Mouse (Mus musculus) intestine, embryonic 16.5 days (tissue): ENCODE measurements around the gene Anp32e. TPM values are rescaled to one million over a fixed set of nuclear protein-coding genes. Genes with fewer than 3 reads are reported as not detected.
A peak's percentile ranks its signal among the peaks of the same experiment; 100 is the strongest.
"Not testable (repeated sequence)": the region's sequence is repeated elsewhere in the genome, so short reads cannot be mapped to it uniquely, and the experiment has no call there.

Source experiments
- ATAC-seq: fragments of 200-750 bp; cut with Nextera tagmentation; 2 replicates; pipeline ENCODE4 v1.8.0; 2017; ENCODE audit warnings: moderate TSS enrichment, moderate library complexity
- H3K27ac ChIP-seq: fragments of 300-500 bp; sonication (generic); 2 replicates; pipeline ENCODE4 v1.5.1; 2014; ENCODE audit warnings: mild to moderate bottlenecking, low read length
- H3K27me3 ChIP-seq: fragments of 300-500 bp; sonication (generic); replicated peaks from 2 replicates; pipeline ENCODE4 v1.6.1; 2014; ENCODE audit warnings: low read length, control low read depth, mixed read lengths; ENCODE audit not compliant: control insufficient read depth, insufficient read depth
- H3K36me3 ChIP-seq: fragments of 300-500 bp; sonication (generic); 2 replicates; pipeline ENCODE4 v1.6.1; 2014; ENCODE audit warnings: low read length, control low read depth; ENCODE audit not compliant: control insufficient read depth, insufficient read depth
- H3K4me1 ChIP-seq: fragments of 300-500 bp; sonication (generic); 2 replicates; pipeline ENCODE4 v1.6.1; 2014; ENCODE audit warnings: low read length, control low read depth, mixed read lengths; ENCODE audit not compliant: control insufficient read depth, insufficient read depth
- H3K4me2 ChIP-seq: fragments of 300-500 bp; sonication (generic); 2 replicates; pipeline ENCODE4 v1.6.1; 2014; ENCODE audit warnings: low read depth, low read length, control low read depth
- H3K4me3 ChIP-seq: fragments of 300-500 bp; sonication (generic); 2 replicates; pipeline ENCODE4 v1.5.1; 2014; ENCODE audit warnings: mild to moderate bottlenecking, low read length
- H3K9ac ChIP-seq: fragments of 300-500 bp; sonication (generic); 2 replicates; pipeline ENCODE4 v1.6.1; 2014; ENCODE audit warnings: low read depth, low read length
- H3K9me3 ChIP-seq: fragments of 300-500 bp; sonication (generic); 2 replicates; pipeline ENCODE4 v1.6.1; 2016; ENCODE audit warnings: low read length, control low read depth; ENCODE audit not compliant: control insufficient read depth
- whole genome bisulfite sequencing: fragments of 180-500 bp; shearing (Covaris S2); extraction: QIAGEN DNeasy Blood & Tissue Kit; methylation state at CpG from one replicate; pipeline ENCODE4 v1.1.7; 2014; 5-methylcytosine and 5-hydroxymethylcytosine counted together
- polyA plus RNA-seq: library from polyadenylated mRNA; unstranded; fragments of >200 nt; fragmentation: Nextera tagmentation; extraction: Ambion mirVana; gene quantifications from 2 replicates; pipeline ENCODE4 v1.2.1, GENCODE M21; 2015

Gene Anp32e
- polyA plus RNA-seq, 1 experiment from 2014 or later = 150 TPM

- H3K4me3 ChIP-seq, H3K36me3 ChIP-seq, H3K4me1 ChIP-seq, H3K27me3 ChIP-seq, H3K9ac ChIP-seq, H3K27ac ChIP-seq, ATAC-seq, H3K9me3 ChIP-seq, H3K4me2 ChIP-seq: not testable (repeated sequence)
- WGBS = 55% methylated on average over 2 of the region's 2 CpGs
Measured at GRCm38 (mm10) chr3:95920532-95920931, 8.5 kb upstream of the Anp32e start.

- not testable (repeated sequence) for H3K9me3 ChIP-seq, H3K9ac ChIP-seq, H3K4me1 ChIP-seq, H3K27ac ChIP-seq, H3K4me2 ChIP-seq, ATAC-seq, H3K4me3 ChIP-seq, H3K36me3 ChIP-seq, H3K27me3 ChIP-seq
- 91% methylated on average over 7 of the region's 7 CpGs for WGBS
Measured at GRCm38 (mm10) chr3:95923429-95923828, 5.6 kb upstream of the Anp32e start.

- no peak overlapping the region for H3K4me3 ChIP-seq
- no peak overlapping the region for H3K27ac ChIP-seq
- H3K9ac ChIP-seq = no peak overlapping the region
- no peaks in the 10 kb centered on the region for H3K9me3 ChIP-seq
- WGBS = 69% methylated on average over 4 of the region's 4 CpGs
- H3K4me2 ChIP-seq = no peak overlapping the region
- ATAC-seq = no peak
- H3K36me3 ChIP-seq = no peaks in the 10 kb centered on the region
- 0 out of 2 replicates have a peak, but pooled peaks cover 2% of the 10 kb centered on the region for H3K4me1 ChIP-seq
- H3K27me3 ChIP-seq = no peaks in the 10 kb centered on the region
Measured at GRCm38 (mm10) chr3:95924185-95924584, 4.9 kb upstream of the Anp32e start.

GRCm38 (mm10) chr3:95925087-95925486 is 4.0 kb upstream of the Anp32e start:
- 85% methylated on average over 5 of the region's 5 CpGs for WGBS
- ATAC-seq = no peak
- no peaks in the 10 kb centered on the region for H3K27me3 ChIP-seq

GRCm38 (mm10) chr3:95928261-95928657 is 787 bp upstream of the Anp32e start:
- no peak for ATAC-seq
- 51% methylated on average over 6 of the region's 6 CpGs for WGBS
- no peaks in the 10 kb centered on the region for H3K36me3 ChIP-seq
- H3K4me2 ChIP-seq = peak overlapping the region; percentile 82
- H3K9me3 ChIP-seq = no peaks in the 10 kb centered on the region
- peaks cover 10% of the 10 kb centered on the region for H3K4me1 ChIP-seq
- peak overlapping the region; percentile 71 for H3K9ac ChIP-seq
- H3K27ac ChIP-seq = peak overlapping the region; percentile 73; the same call in 1 of the 2 replicates
- H3K4me3 ChIP-seq = peak overlapping the region; percentile 47
- no peaks in the 10 kb centered on the region for H3K27me3 ChIP-seq

More at GRCm38 (mm10) chr3:95925087-95925486, 4.0 kb upstream of the Anp32e start:
- 0 out of 2 replicates have a peak, but pooled peaks cover 2% of the 10 kb centered on the region for H3K4me1 ChIP-seq
- no peak overlapping the region for H3K9ac ChIP-seq
- no peak overlapping the region for H3K4me2 ChIP-seq
- no peaks in the 10 kb centered on the region for H3K9me3 ChIP-seq
- no peak overlapping the region for H3K4me3 ChIP-seq
- H3K36me3 ChIP-seq = no peaks in the 10 kb centered on the region
- H3K27ac ChIP-seq = no peak overlapping the region

GRCm38 (mm10) chr3:95929581-95930470 is 780 bp downstream of the Anp32e start:
- peak; percentile 45 for ATAC-seq
- Histone ChIP-seq H3K9ac (peak overlapping the region; percentile 85), H3K27me3 (no peaks in the 10 kb centered on the region), H3K27ac (peak overlapping the region; percentile 88), H3K36me3 (peaks cover 5% of the 10 kb centered on the region), H3K4me1 (peaks cover 10% of the 10 kb centered on the region), H3K9me3 (no peaks in the 10 kb centered on the region), H3K4me3 (peak overlapping the region; percentile 86), H3K4me2 (peak overlapping the region; percentile 67)
- WGBS = under 1% methylated on average over 105 of the region's 105 CpGs

GRCm38 (mm10) chr3:95930471-95930789 is 1.4 kb downstream of the Anp32e start:
- H3K4me2 ChIP-seq = peak overlapping the region; percentile 67

GRCm38 (mm10) chr3:95931471-95931870 is 2.4 kb downstream of the Anp32e start:
- Histone ChIP-seq H3K4me2 (no peak overlapping the region), H3K36me3 (peaks cover 8% of the 10 kb centered on the region), H3K4me3 (no peak overlapping the region), H3K9ac (no peak overlapping the region), H3K9me3 (no peaks in the 10 kb centered on the region), H3K27me3 (no peaks in the 10 kb centered on the region), H3K4me1 (peaks cover 10% of the 10 kb centered on the region), H3K27ac (no peak overlapping the region)
- WGBS = 92% methylated on average over 1 of the region's 1 CpGs
- no peak for ATAC-seq

More at GRCm38 (mm10) chr3:95930471-95930789, 1.4 kb downstream of the Anp32e start:
- Histone ChIP-seq H3K36me3 (peaks cover 8% of the 10 kb centered on the region), H3K9me3 (no peaks in the 10 kb centered on the region), H3K27ac (peak overlapping the region; percentile 88), H3K4me1 (peaks cover 10% of the 10 kb centered on the region), H3K27me3 (no peaks in the 10 kb centered on the region), H3K9ac (peak overlapping the region; percentile 85), H3K4me3 (peak overlapping the region; percentile 86)
- no peak for ATAC-seq
- 1% methylated on average over 5 of the region's 5 CpGs for WGBS

GRCm38 (mm10) chr3:95932157-95932556 is 3.1 kb downstream of the Anp32e start:
- peaks cover 11% of the 10 kb centered on the region for H3K36me3 ChIP-seq
- no peak overlapping the region for H3K4me2 ChIP-seq
- no peak overlapping the region for H3K4me3 ChIP-seq
- H3K9ac ChIP-seq = no peak overlapping the region
- H3K4me1 ChIP-seq = peaks cover 10% of the 10 kb centered on the region
- H3K27ac ChIP-seq = no peak overlapping the region
- 64% methylated on average over 1 of the region's 1 CpGs for WGBS
- ATAC-seq = no peak
- H3K27me3 ChIP-seq = no peaks in the 10 kb centered on the region
- H3K9me3 ChIP-seq = no peaks in the 10 kb centered on the region
